Mouse (Mus musculus) heart, postnatal 36 days (tissue): ENCODE results near the gene Hcrtr1. TPM values are rescaled to one million over a fixed set of nuclear protein-coding genes. Genes with fewer than 3 reads are reported as not detected.

Experiments
- DNase-seq, 2 experiments: peaks; one replicate each; pipeline ENCODE4 v3.0.0; 2021 to 2022
- intact Hi-C: fragments of 180-260 bp; cut with DNase I; formaldehyde crosslinking; loops from one replicate; pipeline ENCODE4 v1.15.1; 2025
- total RNA-seq, 2 experiments: library from RNA; stranded (reverse); gene quantifications; 2 replicates each; pipeline ENCODE4 v1.2.3; 2021

The Hcrtr1 gene
- total RNA-seq, 2 experiments from 2014 or later, result not detected

- intact Hi-C loops, result no loop called here
- no peak for DNase-seq
Observed at GRCm38 (mm10) chr4:130082211-130082610, 56.9 kb downstream of the Hcrtr1 start.

DNA sequence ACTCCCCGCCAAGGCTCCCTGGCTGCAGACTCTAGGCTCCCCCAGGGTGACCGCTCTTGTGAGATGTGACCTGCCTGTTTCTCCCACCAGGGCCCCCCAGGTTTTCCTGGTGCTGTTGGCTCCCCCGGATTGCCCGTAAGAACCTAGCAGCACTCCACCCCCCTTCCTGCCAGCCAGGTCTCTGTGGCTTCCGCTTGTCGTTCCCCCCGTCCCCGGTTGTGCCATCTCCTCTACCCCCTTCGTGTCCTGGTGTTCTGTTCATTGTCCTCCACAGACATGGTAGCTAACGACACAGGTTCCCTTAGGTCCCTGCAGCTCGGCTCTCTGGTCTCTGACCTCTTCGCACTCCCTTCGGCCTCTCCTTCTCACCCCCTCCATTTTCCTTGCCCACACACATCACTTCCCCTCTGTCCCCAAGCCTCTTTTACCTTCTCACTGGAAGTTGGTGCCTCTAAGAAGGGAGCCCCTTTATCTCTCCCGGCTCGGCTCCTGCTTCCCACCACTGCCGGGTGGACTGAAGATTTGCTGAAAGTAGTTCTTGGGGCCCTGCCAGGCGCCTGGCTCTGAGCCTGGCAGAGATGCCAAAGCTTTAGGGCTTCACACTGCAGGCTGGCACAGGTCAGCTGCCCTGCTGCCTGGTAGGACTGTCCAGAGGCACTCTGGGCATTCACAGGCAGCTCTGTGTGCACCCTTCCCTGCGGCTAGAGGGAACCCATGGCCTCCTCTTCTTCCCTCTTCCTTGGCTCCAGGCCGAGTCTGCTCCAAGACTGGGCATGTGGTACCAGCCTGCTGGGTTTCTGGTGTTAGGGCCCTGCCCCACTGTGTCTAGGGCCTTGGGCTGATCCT is 57.6 kb downstream of the Hcrtr1 start:
- DNase-seq, result peak; percentile 52 to 67
- intact Hi-C loops, result no loop called here

Other genes with a start within 250 kb of the Hcrtr1 start
- not detected for gene Spocd1, start 210.1 kb downstream of the Hcrtr1 start, total RNA-seq
- 1 to 10 TPM; 2.1 to 2.6 TPM for gene Adgrb2, start 154.5 kb downstream of the Hcrtr1 start, total RNA-seq
- gene Col16a1, start 91.5 kb downstream of the Hcrtr1 start, total RNA-seq, result 1 to 10 TPM; 7.4 to 8.5 TPM
- 10 to 100 TPM; 37.5 to 37.6 TPM for gene Pef1, start 36.8 kb downstream of the Hcrtr1 start, total RNA-seq
- gene Tinagl1, start 35.8 kb upstream of the Hcrtr1 start, total RNA-seq, result 10 to 100 TPM; 55.2 to 76.8 TPM
- gene Gm853, start 83.0 kb upstream of the Hcrtr1 start, total RNA-seq, result not detected
- gene Serinc2, start 139.8 kb upstream of the Hcrtr1 start, total RNA-seq, result 1 to 10 TPM; 2.1 to 2.5 TPM
- gene Fabp3, start 169.2 kb upstream of the Hcrtr1 start, total RNA-seq, result 1,000 to 10,000 TPM; 6,013 to 6,518 TPM
- gene Gm10570, start 169.3 kb upstream of the Hcrtr1 start, total RNA-seq, result under 1 TPM; 0.57 to 0.89 TPM
- gene Zcchc17, start 220.6 kb upstream of the Hcrtr1 start, total RNA-seq, result 10 to 100 TPM; 26.7 to 28.9 TPM
- 10 to 100 TPM; 12.2 to 16.5 TPM for gene Snrnp40, start 220.8 kb upstream of the Hcrtr1 start, total RNA-seq